Mouse (Mus musculus) activated CD4-positive, CD25-positive, alpha-beta regulatory T cell (primary cell): ENCODE measurements around the gene Vps41. TPM values are rescaled to one million over a fixed set of nuclear protein-coding genes. Genes with fewer than 3 reads are reported as not detected.

Source experiments
- polyA plus RNA-seq, 2 experiments: library from polyadenylated mRNA; unstranded; fragments of 100-300 nt; shearing (Covaris generic); gene quantifications; one replicate each; pipeline ENCODE4 v1.2.1; 2017

Gene Vps41
- 10 to 100 TPM; 81.4 to 96.1 TPM for polyA plus RNA-seq

DNA sequence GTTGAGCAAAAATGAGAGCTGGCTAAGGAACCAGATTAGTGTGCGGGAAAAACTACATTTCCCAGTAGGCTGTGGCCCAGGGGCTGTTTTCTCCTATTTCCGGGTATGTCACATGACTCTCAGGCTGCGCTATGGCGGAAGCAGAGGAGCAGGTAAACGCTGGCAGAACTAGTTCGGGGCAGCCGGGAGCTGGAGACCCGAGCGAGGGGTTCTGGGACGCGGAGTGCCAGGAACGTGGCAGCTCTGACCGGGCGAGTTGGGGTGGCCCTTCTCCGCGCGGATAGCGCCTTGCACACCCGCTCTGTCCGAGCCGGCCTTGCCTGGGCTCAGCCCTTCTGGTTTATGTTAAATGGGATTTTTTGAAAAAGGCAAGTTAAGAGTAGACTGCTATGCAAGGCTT lies at the start of gene Vps41:
Gene Vps41, plus strand, starts transcription at position 102 of the 400 bp plus-strand sequence.

Other genes starting within 250 kb of the Vps41 start
- under 1 TPM in 1 of 2 experiments, not detected in 1; 0.10 TPM for gene Amph, start 230.9 kb downstream of the Vps41 start, polyA plus RNA-seq